Mouse (Mus musculus) yolk sac, embryonic 10.5 days (tissue): ENCODE results near the gene Atp8a1.

ENCODE experiments used
- DNase-seq: peaks from one replicate; pipeline ENCODE4 v3.0.0-alpha.2; 2017; ENCODE audit warnings: low spot score

Atp8a1 gene

GRCm38 (mm10) chr5:67673008-67673407, 174.2 kb downstream of the Atp8a1 start:
- DNase-seq, result no peak

- no peak for DNase-seq
Observed at GRCm38 (mm10) chr5:67670158-67670557, 177.1 kb downstream of the Atp8a1 start.

- no peak for DNase-seq
Observed at GRCm38 (mm10) chr5:67669436-67669896, 177.8 kb downstream of the Atp8a1 start.

GRCm38 (mm10) chr5:67662715-67663114, 184.5 kb downstream of the Atp8a1 start:
- no peak for DNase-seq

GRCm38 (mm10) chr5:67659864-67660263, 187.4 kb downstream of the Atp8a1 start:
- no peak for DNase-seq

- DNase-seq, result no peak
Observed at GRCm38 (mm10) chr5:67656821-67657259, 190.4 kb downstream of the Atp8a1 start.

- no peak for DNase-seq
Observed at GRCm38 (mm10) chr5:67655696-67656519, 191.3 kb downstream of the Atp8a1 start.

GRCm38 (mm10) chr5:67654572-67654971, 192.7 kb downstream of the Atp8a1 start:
- no peak for DNase-seq

GRCm38 (mm10) chr5:67653543-67653942, 193.7 kb downstream of the Atp8a1 start:
- DNase-seq, result no peak

GRCm38 (mm10) chr5:67652468-67652867, 194.8 kb downstream of the Atp8a1 start:
- DNase-seq, result no peak

GRCm38 (mm10) chr5:67650021-67650420, 197.2 kb downstream of the Atp8a1 start:
- no peak for DNase-seq

- no peak for DNase-seq
Observed at GRCm38 (mm10) chr5:67649156-67649555, 198.1 kb downstream of the Atp8a1 start.

GRCm38 (mm10) chr5:67647568-67647967, 199.7 kb downstream of the Atp8a1 start:
- no peak for DNase-seq

GRCm38 (mm10) chr5:67646756-67647529, 200.3 kb downstream of the Atp8a1 start:
- no peak for DNase-seq

- DNase-seq, result no peak
Observed at GRCm38 (mm10) chr5:67643537-67644255, 203.5 kb downstream of the Atp8a1 start.

GRCm38 (mm10) chr5:67641406-67642120, 205.7 kb downstream of the Atp8a1 start:
- no peak for DNase-seq

GRCm38 (mm10) chr5:67640596-67641312, 206.5 kb downstream of the Atp8a1 start:
- DNase-seq, result no peak

- no peak for DNase-seq
Observed at GRCm38 (mm10) chr5:67634339-67634738, 212.9 kb downstream of the Atp8a1 start.

- no peak for DNase-seq
Observed at GRCm38 (mm10) chr5:67633831-67634268, 213.4 kb downstream of the Atp8a1 start.

GRCm38 (mm10) chr5:67633138-67633782, 214.0 kb downstream of the Atp8a1 start:
- no peak for DNase-seq
